Mouse (Mus musculus) heart, adult 2 months (tissue): ENCODE data around the gene Mdn1.

Experiments used
- CTCF ChIP-seq: fragments of 200-600 bp; IDR thresholded peaks from 2 replicates; pipeline ENCODE4 v1.8.1; 2022; ENCODE audit warnings: antibody characterized with exemption, mild to moderate bottlenecking, moderate library complexity
- EP300 ChIP-seq: fragments of 200-500 bp; IDR thresholded peaks from 2 replicates; pipeline ENCODE4 v1.6.1; 2011; ENCODE audit warnings: low read depth, low read length, control low read depth; ENCODE audit not compliant: insufficient read depth
- POLR2A ChIP-seq: fragments of 200-500 bp; IDR thresholded peaks from 2 replicates; pipeline ENCODE4 v1.6.1; 2011; ENCODE audit warnings: mild to moderate bottlenecking, low read depth, low read length, control low read depth; ENCODE audit not compliant: insufficient read depth

- TF ChIP-seq POLR2A (no peak), CTCF (no peak), EP300 (no peak)
Observed at GRCm38 (mm10) chr4:32683061-32683582, 26.2 kb downstream of the Mdn1 start.
